ENCODE assay signal across 32 mouse cellular contexts in the genomic region with DNA sequence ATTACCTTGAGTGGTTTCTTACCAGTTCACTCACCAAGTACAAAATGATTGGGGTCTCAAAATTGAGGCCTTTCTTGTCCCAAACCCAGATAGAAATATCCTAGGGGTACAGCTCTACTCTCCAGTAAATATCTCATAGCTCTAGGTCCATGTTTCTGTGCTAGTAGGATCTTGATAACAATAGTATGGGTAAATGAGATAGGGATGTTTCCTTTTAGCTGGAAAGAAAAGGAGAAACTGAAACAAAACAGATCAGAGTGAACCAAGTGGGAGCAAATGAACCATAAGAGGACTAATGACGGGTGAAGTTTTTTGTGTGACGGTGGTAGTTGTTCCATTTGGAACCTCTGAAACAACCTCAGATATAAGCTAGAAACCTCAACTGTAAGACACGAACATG. TPM values are rescaled to one million over a fixed set of nuclear protein-coding genes. Genes with fewer than 3 reads are reported as not detected.
DNase-seq lines count a peak whose midpoint lies in the region; ATAC-seq and TF ChIP-seq lines count a peak whose summit lies in the region.
"Had no signal": no experiment of that assay in that cellular context is flagged by ENCODE, and none has a peak within 500 bp of the region (broad histone marks: within the 10 kb centered on the region; RNA-seq: fewer than 3 reads in every experiment).

No protein-coding gene starts in this region.

- peak; percentile 58 to 66; a peak in 3 of 4 replicates for TF ChIP-seq EP300 in MEL (IDR thresholded peaks at IDR 0.05; ENCODE audit: low read depth in 1 of 2, low read length in 2 of 2)

- H3K36me3 ChIP-seq in liver, embryonic 11.5 days (ENCODE audit: control insufficient read depth, insufficient read depth, low read length), result no peaks in the 10 kb centered on the region
- peaks cover 0 to 15% of the 10 kb centered on the region in 2 experiments; a peak in 2 of 4 replicates for H3K36me3 ChIP-seq in MEL (ENCODE audit: control insufficient read depth in 1 of 2, insufficient read depth in 2 of 2, low read length in 2 of 2)
- no peaks in the 10 kb centered on the region for H3K36me3 ChIP-seq in liver, embryonic 13.5 days
- no peaks in the 10 kb centered on the region for H3K36me3 ChIP-seq in liver, embryonic 16.5 days (ENCODE audit: control insufficient read depth, insufficient read depth)
- no peaks in the 10 kb centered on the region for H3K36me3 ChIP-seq in forebrain, postnatal 0 days (ENCODE audit: insufficient read depth)
- H3K36me3 ChIP-seq: embryonic facial prominence, embryonic 10.5 days; embryonic facial prominence, embryonic 13.5 days; forebrain, embryonic 12.5 days; forebrain, embryonic 15.5 days; heart, embryonic 10.5 days; heart, embryonic 13.5 days had no signal

- TF ChIP-seq RAD21 in MEL (IDR thresholded peaks at IDR 0.05; ENCODE audit: low read depth, low read length), result no peak

- WGBS in liver, embryonic 11.5 days, result 52% methylated on average over 3 of the region's 3 CpGs
- 44% methylated on average over 3 of the region's 3 CpGs for WGBS in liver, embryonic 13.5 days (ENCODE audit: insufficient replicate concordance)
- WGBS in liver, embryonic 16.5 days (ENCODE audit: insufficient replicate concordance), result 34% methylated on average over 3 of the region's 3 CpGs
- 87% methylated on average over 3 of the region's 3 CpGs for WGBS in forebrain, postnatal 0 days

- TF ChIP-seq CTCF in MEL (IDR thresholded peaks at IDR 0.05 in 2 of 3, conservative IDR thresholded peaks at IDR 0.05 in 1 of 3; ENCODE audit: control insufficient read depth in 1 of 3, insufficient read depth in 1 of 3, low read depth in 2 of 3, low read length in 3 of 3, poor library complexity in 1 of 3, severe bottlenecking in 1 of 3), result no peak
- no peak for TF ChIP-seq CTCF in forebrain, postnatal 0 days (IDR thresholded peaks at IDR 0.05; ENCODE audit: low read depth)

- peak overlapping the region; percentile 31 for H3K9ac ChIP-seq in liver, embryonic 11.5 days (ENCODE audit: low read depth, low read length)
- peak overlapping the region; percentile 36 for H3K9ac ChIP-seq in MEL (ENCODE audit: control insufficient read depth, low read depth, low read length, poor library complexity, severe bottlenecking)
- peak overlapping the region; percentile 87; the same call in 1 of the 2 replicates for H3K9ac ChIP-seq in liver, embryonic 13.5 days
- H3K9ac ChIP-seq in liver, embryonic 16.5 days (ENCODE audit: low read depth, low read length), result peak overlapping the region; percentile 40
- H3K9ac ChIP-seq in forebrain, postnatal 0 days, result no peak overlapping the region
- H3K9ac ChIP-seq: embryonic facial prominence, embryonic 13.5 days; forebrain, embryonic 12.5 days; forebrain, embryonic 15.5 days; heart, embryonic 13.5 days; hindbrain, embryonic 14.5 days had no signal

- ATAC-seq in liver, embryonic 11.5 days (replicated peaks; ENCODE audit: low FRiP score), result no peak
- no peak for ATAC-seq in liver, embryonic 13.5 days (ENCODE audit: low read depth)
- no peak for ATAC-seq in liver, embryonic 16.5 days (ENCODE audit: low read depth)
- ATAC-seq in forebrain, postnatal 0 days, result no peak
- ATAC-seq: forebrain, embryonic 15.5 days; Patski had no signal

- peak overlapping the region; percentile 74 for H3K27ac ChIP-seq in liver, embryonic 11.5 days (ENCODE audit: low read depth, low read length)
- H3K27ac ChIP-seq in MEL (ENCODE audit: control insufficient read depth, low read depth, low read length), result peak overlapping the region; percentile 93
- H3K27ac ChIP-seq in liver, embryonic 13.5 days, result peak overlapping the region; percentile 95
- H3K27ac ChIP-seq in liver, embryonic 16.5 days (ENCODE audit: low read length), result peak overlapping the region; percentile 67
- H3K27ac ChIP-seq in forebrain, postnatal 0 days (ENCODE audit: low read depth, low read length), result no peak overlapping the region
- H3K27ac ChIP-seq: embryonic facial prominence, embryonic 10.5 days; embryonic facial prominence, embryonic 13.5 days; forebrain, embryonic 12.5 days; forebrain, embryonic 15.5 days; heart, embryonic 13.5 days had no signal

- peak overlapping the region; percentile 57 for H3K4me2 ChIP-seq in liver, embryonic 11.5 days
- peak overlapping the region; percentile 100 for H3K4me2 ChIP-seq in liver, embryonic 13.5 days
- H3K4me2 ChIP-seq in liver, embryonic 16.5 days (ENCODE audit: low read depth, low read length), result peak overlapping the region; percentile 36
- no peak overlapping the region for H3K4me2 ChIP-seq in forebrain, postnatal 0 days (ENCODE audit: low read depth)
- H3K4me2 ChIP-seq: embryonic facial prominence, embryonic 13.5 days; forebrain, embryonic 12.5 days; forebrain, embryonic 15.5 days; hindbrain, embryonic 14.5 days had no signal

- peaks cover 22% of the 10 kb centered on the region for H3K4me1 ChIP-seq in liver, embryonic 11.5 days (replicated peaks; ENCODE audit: control insufficient read depth, insufficient read depth, low read length)
- H3K4me1 ChIP-seq in MEL (ENCODE audit: control insufficient read depth in 1 of 2, insufficient read depth in 2 of 2, low read length in 2 of 2), result peaks cover 13% of the 10 kb centered on the region in 2 experiments
- peaks cover 53% of the 10 kb centered on the region for H3K4me1 ChIP-seq in liver, embryonic 13.5 days (replicated peaks)
- peaks cover 35% of the 10 kb centered on the region for H3K4me1 ChIP-seq in liver, embryonic 16.5 days (ENCODE audit: control insufficient read depth, low read depth, low read length)
- H3K4me1 ChIP-seq in forebrain, postnatal 0 days (ENCODE audit: insufficient read depth), result peaks cover 6% of the 10 kb centered on the region; the same call in 1 of the 2 replicates

- no peaks in the 10 kb centered on the region for H3K27me3 ChIP-seq in liver, embryonic 11.5 days (replicated peaks; ENCODE audit: control insufficient read depth, insufficient read depth, low read length)
- H3K27me3 ChIP-seq in MEL (ENCODE audit: control insufficient read depth in 1 of 2, insufficient read depth in 2 of 2, low read length in 2 of 2), result no peaks in the 10 kb centered on the region
- H3K27me3 ChIP-seq in liver, embryonic 13.5 days, result no peaks in the 10 kb centered on the region
- H3K27me3 ChIP-seq in liver, embryonic 16.5 days (ENCODE audit: control insufficient read depth, insufficient read depth, low read depth, low read length), result no peaks in the 10 kb centered on the region
- no peaks in the 10 kb centered on the region for H3K27me3 ChIP-seq in forebrain, postnatal 0 days (ENCODE audit: insufficient read depth, low read length)
- H3K27me3 ChIP-seq: embryonic facial prominence, embryonic 13.5 days; forebrain, embryonic 15.5 days; heart, embryonic 13.5 days; Patski had no signal

- DNase-seq in liver, embryonic 11.5 days (ENCODE audit: low spot score), result no peak
- DNase-seq in liver (no peak), MEL (ENCODE audit: low read depth, low spot score) (no peak)
- no peak for DNase-seq in liver, embryonic 13.5 days
- DNase-seq in cerebellum, postnatal 36 days, result no peak
- DNase-seq in forebrain, postnatal 0 days, result no peak
- DNase-seq in spleen, adult 18-20 months, result no peak
- DNase-seq: cerebellum, postnatal 25 days; embryo, embryonic 11 days; gastrocnemius, postnatal 10 days; gastrocnemius, postnatal 36 days; heart, adult 2 months; heart, postnatal 14 days; heart, postnatal 4 days had no signal

- no peak for TF ChIP-seq POLR2A in MEL (IDR thresholded peaks at IDR 0.05; ENCODE audit: control insufficient read depth in 1 of 2, insufficient read depth in 1 of 2, low read depth in 1 of 2, low read length in 2 of 2, poor library complexity in 1 of 2)

- H3K79me2 ChIP-seq in MEL (ENCODE audit: control insufficient read depth, insufficient read depth, low read length, poor library complexity), result peaks cover 27% of the 10 kb centered on the region

- H3K4me3 ChIP-seq in liver, embryonic 11.5 days (ENCODE audit: low read depth, low read length), result no peak overlapping the region
- peak overlapping the region; percentile 30 to 55 for H3K4me3 ChIP-seq in MEL (ENCODE audit: control insufficient read depth in 1 of 2, insufficient read depth in 1 of 2, low read depth in 2 of 2, low read length in 2 of 2)
- no peak overlapping the region for H3K4me3 ChIP-seq in liver, embryonic 13.5 days (replicated peaks)
- H3K4me3 ChIP-seq in liver, embryonic 16.5 days (ENCODE audit: low read depth, low read length), result no peak overlapping the region
- H3K4me3 ChIP-seq in forebrain, postnatal 0 days (ENCODE audit: low read depth, low read length), result no peak overlapping the region
- H3K4me3 ChIP-seq: embryonic facial prominence, embryonic 10.5 days; embryonic facial prominence, embryonic 13.5 days; erythroblast, embryonic 14.5 days; forebrain, embryonic 12.5 days; forebrain, embryonic 15.5 days; heart, adult 2 months; heart, embryonic 10.5 days; heart, embryonic 13.5 days had no signal

- H3K9me3 ChIP-seq in liver, embryonic 11.5 days (ENCODE audit: control insufficient read depth, low read length), result no peaks in the 10 kb centered on the region
- no peaks in the 10 kb centered on the region for H3K9me3 ChIP-seq in MEL (replicated peaks; ENCODE audit: insufficient read depth, low read length)
- no peaks in the 10 kb centered on the region for H3K9me3 ChIP-seq in liver, embryonic 13.5 days (replicated peaks)
- no peaks in the 10 kb centered on the region for H3K9me3 ChIP-seq in liver, embryonic 16.5 days (replicated peaks; ENCODE audit: control insufficient read depth, low read length)
- no peaks in the 10 kb centered on the region for H3K9me3 ChIP-seq in forebrain, postnatal 0 days (ENCODE audit: low read length)
- H3K9me3 ChIP-seq: embryonic facial prominence, embryonic 10.5 days; embryonic facial prominence, embryonic 13.5 days; forebrain, embryonic 12.5 days; forebrain, embryonic 15.5 days; heart, embryonic 10.5 days; heart, embryonic 13.5 days had no signal

RNA-seq across cellular contexts. Expression of gene Klf13, which starts 2.3 kb away (rescaled TPM):
- 20.0 and 20.9 TPM in 2 replicates for polyA plus RNA-seq in liver, embryonic 11.5 days (2014; fragmentation: Nextera tagmentation; extraction: Ambion mirVana)
- 20.5 and 21.6 TPM in 2 replicates for total RNA-seq in MEL (2012; rRNA removed)
- 100 to 1,000 TPM in 1 of 2 experiments, 10 to 100 TPM in 1; 26.9 to 118 TPM for polyA plus RNA-seq in MEL (2012; ENCODE audit: insufficient read depth in 1 of 2, insufficient read length in 2 of 2, low read depth in 1 of 2, low replicate concordance in 2 of 2, missing spikeins in 1 of 2)
- polyA plus RNA-seq in liver, embryonic 13.5 days (2015; fragmentation: Nextera tagmentation; extraction: Ambion mirVana), result 13.6 and 14.1 TPM in 2 replicates
- polyA plus RNA-seq in liver, embryonic 16.5 days (2015; fragmentation: Nextera tagmentation; extraction: Ambion mirVana), result 15.6 and 16.6 TPM in 2 replicates
- total RNA-seq in forebrain, postnatal 0 days (2014; rRNA removed), result 25.5 and 32.0 TPM in 2 replicates
- 24.8 and 32.0 TPM in 2 replicates for polyA plus RNA-seq in forebrain, postnatal 0 days (2015; fragmentation: Nextera tagmentation; extraction: Ambion mirVana)

RNA-seq across cellular contexts. Expression of gene E030018B13Rik, which starts 24.4 kb away (rescaled TPM):
- 0.25 TPM in 1 of 2 replicates, not detected in the other for polyA plus RNA-seq in liver, embryonic 11.5 days (2014; fragmentation: Nextera tagmentation; extraction: Ambion mirVana)
- total RNA-seq in MEL (2012; rRNA removed), result not detected in 2 replicates
- under 1 TPM in 1 of 2 experiments, not detected in 1; 0.07 TPM for polyA plus RNA-seq in MEL (2012; ENCODE audit: insufficient read depth in 1 of 2, insufficient read length in 2 of 2, low read depth in 1 of 2, low replicate concordance in 2 of 2, missing spikeins in 1 of 2)
- not detected in 2 replicates for polyA plus RNA-seq in liver, embryonic 13.5 days (2015; fragmentation: Nextera tagmentation; extraction: Ambion mirVana)
- polyA plus RNA-seq in liver, embryonic 16.5 days (2015; fragmentation: Nextera tagmentation; extraction: Ambion mirVana), result not detected in 2 replicates
- total RNA-seq in forebrain, postnatal 0 days (2014; rRNA removed), result not detected in 2 replicates
- not detected in 2 replicates for polyA plus RNA-seq in forebrain, postnatal 0 days (2015; fragmentation: Nextera tagmentation; extraction: Ambion mirVana)
- total RNA-seq: adrenal gland, adult 2 months; adrenal gland, postnatal 14 days; adrenal gland, postnatal 4 days; ES-E14; gastrocnemius, adult 18-20 months; gastrocnemius, postnatal 10 days; gastrocnemius, postnatal 36 days; granulocyte monocyte progenitor cell, adult 5-6 weeks; heart, adult 2 months; heart, postnatal 14 days; heart, postnatal 4 days had no signal
- polyA plus RNA-seq: adrenal gland, adult 2 months; cerebellum, adult 2 months; cortical plate, adult 2 months; embryonic facial prominence, embryonic 10.5 days; embryonic facial prominence, embryonic 13.5 days; erythroblast, embryonic 14.5 days; forebrain, embryonic 12.5 days; heart, adult 2 months; heart, embryonic 13.5 days; hindbrain, embryonic 14.5 days; Patski had no signal

Comparison
In these comparisons a context has a peak if more than half of its experiments do, and no peak if none do; other contexts are left out.
1. H3K4me3 ChIP-seq: peak in MEL (2 of 2); none in liver, embryonic 11.5 days (single experiment), liver, embryonic 13.5 days (single experiment), liver, embryonic 16.5 days (single experiment) and forebrain, postnatal 0 days (single experiment).